Mouse (Mus musculus) splenic B cell, adult 2 months (primary cell): Measurements from ENCODE around the gene Foxd2.
A peak's percentile ranks its signal among the peaks of the same experiment; 100 is the strongest.

Experiments used
- DNase-seq: peaks from one replicate; pipeline ENCODE4 v3.0.0-alpha.2; 2011; ENCODE audit warnings: low read depth, low spot score
- H3K27me3 ChIP-seq: 2 replicates; pipeline ENCODE4 v1.6.1; 2012; ENCODE audit warnings: mild to moderate bottlenecking, low read length, moderate library complexity, mixed read lengths; ENCODE audit not compliant: control insufficient read depth, poor library complexity, insufficient read depth, severe bottlenecking
- H3K36me3 ChIP-seq: 2 replicates; pipeline ENCODE4 v1.6.1; 2012; ENCODE audit warnings: mild to moderate bottlenecking, low read length, moderate library complexity, mixed read lengths; ENCODE audit not compliant: control insufficient read depth, poor library complexity, insufficient read depth, severe bottlenecking

The Foxd2 gene

DNA sequence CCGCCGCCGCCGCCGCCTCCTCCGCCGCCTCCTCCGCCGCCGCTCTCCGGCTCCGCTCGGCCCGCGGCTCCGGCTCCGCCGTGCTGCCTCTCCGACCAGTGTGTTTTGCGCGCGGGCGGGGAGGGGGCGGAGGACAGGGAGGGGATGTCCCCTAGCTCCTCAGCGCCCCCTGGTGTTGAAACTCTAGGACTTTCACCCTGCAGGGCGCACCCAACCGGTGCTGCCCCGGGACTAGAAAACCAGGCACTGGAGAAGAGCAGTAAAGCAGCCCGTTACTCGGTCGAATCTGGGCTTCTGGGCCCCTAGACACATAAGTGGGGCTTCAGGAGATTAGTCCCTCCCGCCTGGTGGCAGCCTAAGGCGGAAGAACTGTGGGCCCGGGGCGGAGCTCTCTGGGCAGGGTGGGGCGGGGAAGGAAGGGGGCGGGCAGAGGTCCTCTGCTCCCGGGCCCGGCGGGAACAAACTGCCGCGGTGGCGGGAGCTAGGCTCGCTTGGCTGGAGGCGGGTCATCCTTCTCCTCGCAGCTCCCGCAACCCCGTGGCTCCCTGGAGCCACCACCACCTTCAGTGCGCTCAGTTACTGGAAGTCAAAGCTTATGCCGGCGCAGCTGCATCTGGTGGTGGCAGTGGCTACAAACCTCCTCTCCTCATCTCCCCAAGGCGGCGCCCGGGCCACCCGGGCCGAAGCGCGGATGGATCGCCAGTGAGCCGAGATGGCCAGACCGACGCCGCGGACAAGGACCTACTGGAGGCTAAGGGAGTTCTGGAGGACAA, at the start of gene Foxd2:
Foxd2 (minus strand) TSS at position 45 of the 773 bp plus-strand sequence.
- no peaks in the 10 kb centered on the region for H3K36me3 ChIP-seq
- peak; percentile 95 for DNase-seq
- H3K27me3 ChIP-seq: peaks cover 3% of the 10 kb centered on the region; the same call in 1 of the 2 replicates

- DNase-seq: no peak
- no peaks in the 10 kb centered on the region for H3K27me3 ChIP-seq
- H3K36me3 ChIP-seq: peaks cover 2% of the 10 kb centered on the region
Measured at GRCm38 (mm10) chr4:114958231-114958630, 49.6 kb upstream of the Foxd2 start.

DNA sequence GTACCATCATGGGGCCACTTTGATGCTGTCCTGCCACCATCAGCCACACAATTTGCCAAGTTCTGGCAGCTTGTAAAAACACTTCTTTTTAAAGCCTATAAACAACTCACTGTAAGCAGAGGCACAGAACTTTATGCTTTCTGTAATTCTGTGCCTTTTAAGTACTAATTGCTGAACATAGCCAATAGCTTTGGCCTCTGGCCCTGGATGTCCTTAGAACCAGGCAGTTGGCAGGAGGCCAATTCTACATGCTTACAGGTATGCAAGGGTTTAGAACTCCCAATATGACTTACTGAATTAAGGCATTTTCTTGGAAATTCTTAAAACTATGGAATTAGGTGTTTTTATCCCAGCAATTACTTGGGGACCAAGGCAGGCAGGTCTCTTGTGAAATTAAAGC, 48.7 kb upstream of the Foxd2 start:
- Histone ChIP-seq H3K27me3 (no peaks in the 10 kb centered on the region), H3K36me3 (no peaks in the 10 kb centered on the region)
- DNase-seq: no peak

DNA sequence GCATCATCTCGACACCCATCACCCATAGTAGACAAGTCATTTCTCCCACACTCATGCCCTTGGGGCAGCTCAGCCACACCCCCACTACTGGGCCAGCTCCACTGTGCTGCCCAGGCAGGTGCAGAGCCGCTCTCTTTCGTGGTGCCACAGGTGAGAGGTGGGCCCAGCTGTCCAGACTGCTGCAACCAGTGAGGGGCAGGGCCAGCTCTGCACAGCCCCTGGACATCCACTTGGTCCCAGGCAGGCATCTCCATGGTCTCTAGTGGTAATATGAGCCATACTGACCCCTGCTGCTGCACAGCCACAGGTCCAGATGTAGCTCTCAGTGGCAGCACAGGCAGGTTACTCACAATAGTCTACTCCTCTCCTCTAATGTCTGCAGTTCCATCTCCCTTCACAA, 44.5 kb upstream of the Foxd2 start:
- Histone ChIP-seq H3K27me3 (no peaks in the 10 kb centered on the region), H3K36me3 (no peaks in the 10 kb centered on the region)
- no peak for DNase-seq

GRCm38 (mm10) chr4:114947852-114948481, 39.3 kb upstream of the Foxd2 start:
- Histone ChIP-seq H3K27me3 (no peaks in the 10 kb centered on the region), H3K36me3 (no peaks in the 10 kb centered on the region)
- no peak for DNase-seq

- Histone ChIP-seq H3K36me3 (no peaks in the 10 kb centered on the region), H3K27me3 (no peaks in the 10 kb centered on the region)
- DNase-seq: peak; percentile 83
Measured at GRCm38 (mm10) chr4:114947395-114947794, 38.7 kb upstream of the Foxd2 start.

GRCm38 (mm10) chr4:114946416-114946815, 37.7 kb upstream of the Foxd2 start:
- no peak for DNase-seq
- Histone ChIP-seq H3K36me3 (no peaks in the 10 kb centered on the region), H3K27me3 (no peaks in the 10 kb centered on the region)

DNA sequence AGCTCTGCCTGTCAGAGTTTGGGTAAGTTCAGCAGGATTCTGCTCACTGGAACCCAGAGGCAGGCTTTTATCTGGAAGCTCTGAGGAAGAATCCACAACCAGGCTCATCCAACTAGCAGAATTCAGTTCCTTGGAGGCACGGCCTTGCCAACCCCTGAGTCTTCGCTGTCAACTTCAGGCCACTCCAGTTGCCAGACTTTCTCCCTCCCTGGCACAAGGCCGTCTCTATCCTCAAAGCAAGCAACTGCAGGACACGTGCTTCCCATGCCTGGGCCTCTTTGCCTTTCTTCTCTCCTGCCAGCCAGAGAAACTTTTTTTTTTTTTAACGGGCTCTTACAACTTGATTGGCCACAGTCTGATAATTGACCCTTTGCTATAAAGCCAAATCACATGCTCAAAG, 36.3 kb upstream of the Foxd2 start:
- H3K36me3 ChIP-seq: no peaks in the 10 kb centered on the region
- no peak for DNase-seq
- H3K27me3 ChIP-seq: no peaks in the 10 kb centered on the region

GRCm38 (mm10) chr4:114942583-114942982, 33.9 kb upstream of the Foxd2 start:
- Histone ChIP-seq H3K36me3 (no peaks in the 10 kb centered on the region), H3K27me3 (no peaks in the 10 kb centered on the region)
- DNase-seq: no peak

DNA sequence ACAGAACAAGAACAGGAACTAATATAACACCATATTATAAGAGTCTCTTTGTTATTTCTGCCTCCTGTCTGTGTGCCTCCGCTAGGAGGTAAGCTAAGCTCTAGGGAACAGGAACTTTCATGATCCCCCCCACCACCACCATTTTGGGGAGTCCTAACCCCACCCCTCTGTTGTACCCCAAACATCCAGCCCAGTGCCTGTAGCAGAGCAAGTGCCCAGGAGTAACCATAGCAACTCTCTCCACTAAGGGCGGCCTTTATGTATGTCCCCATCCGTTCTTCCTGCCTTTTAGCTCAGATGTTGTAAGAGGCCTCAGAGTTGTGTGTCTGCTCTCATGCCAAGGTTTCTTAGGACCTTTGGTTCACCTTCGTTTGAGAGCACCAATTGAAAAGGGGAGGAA, 33.4 kb upstream of the Foxd2 start:
- no peak for DNase-seq
- Histone ChIP-seq H3K36me3 (no peaks in the 10 kb centered on the region), H3K27me3 (no peaks in the 10 kb centered on the region)

DNA sequence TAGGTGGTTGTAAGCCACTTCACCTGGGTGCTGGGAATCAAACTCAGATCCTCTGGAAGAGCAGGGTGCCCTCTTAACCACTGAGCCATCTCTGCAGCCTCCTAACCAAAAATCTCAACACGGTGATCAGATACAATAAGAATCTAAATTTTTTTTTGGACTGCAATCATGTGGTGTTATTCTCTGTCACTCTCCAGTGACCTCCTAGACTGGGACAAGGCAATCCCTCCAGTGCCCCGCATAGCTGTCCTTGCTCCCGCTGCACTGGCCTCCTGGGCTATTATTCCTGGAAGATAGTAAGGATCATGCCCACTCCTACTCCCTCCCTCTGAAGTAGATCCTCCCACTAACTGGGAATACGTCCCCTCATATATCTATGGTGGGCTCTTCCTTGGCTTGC, 32.6 kb upstream of the Foxd2 start:
- Histone ChIP-seq H3K36me3 (no peaks in the 10 kb centered on the region), H3K27me3 (no peaks in the 10 kb centered on the region)
- DNase-seq: no peak

DNA sequence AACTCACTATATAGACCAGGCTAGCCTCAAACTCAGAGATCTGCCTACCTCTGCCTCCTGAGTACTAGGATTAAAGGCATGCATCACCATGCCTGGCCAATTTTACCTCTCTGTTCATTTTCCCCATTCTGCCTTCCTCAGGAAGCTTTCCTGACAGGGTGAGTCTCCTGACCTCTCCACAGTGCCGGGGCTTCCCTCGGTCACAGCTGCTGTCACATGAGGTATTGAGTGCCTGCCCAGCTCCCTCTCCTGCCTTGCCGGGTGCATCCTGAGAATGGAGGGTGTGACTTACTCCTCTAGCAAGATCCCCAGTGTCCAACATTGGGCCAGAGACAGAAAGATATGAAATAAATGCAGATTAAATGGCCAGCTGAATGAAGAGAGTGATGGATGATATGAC, 29.6 kb upstream of the Foxd2 start:
- no peaks in the 10 kb centered on the region for H3K36me3 ChIP-seq
- H3K27me3 ChIP-seq: 0 out of 2 replicates have a peak, but pooled peaks cover 1% of the 10 kb centered on the region
- no peak for DNase-seq

GRCm38 (mm10) chr4:114937459-114938047, 28.9 kb upstream of the Foxd2 start:
- no peak for DNase-seq
- Histone ChIP-seq H3K36me3 (no peaks in the 10 kb centered on the region), H3K27me3 (0 out of 2 replicates have a peak, but pooled peaks cover 1% of the 10 kb centered on the region)

GRCm38 (mm10) chr4:114934188-114934587, 25.5 kb upstream of the Foxd2 start:
- Histone ChIP-seq H3K27me3 (0 out of 2 replicates have a peak, but pooled peaks cover 1% of the 10 kb centered on the region), H3K36me3 (no peaks in the 10 kb centered on the region)
- peak; percentile 34 for DNase-seq

GRCm38 (mm10) chr4:114932747-114933146, 24.1 kb upstream of the Foxd2 start:
- H3K27me3 ChIP-seq: 0 out of 2 replicates have a peak, but pooled peaks cover 1% of the 10 kb centered on the region
- no peak for DNase-seq
- H3K36me3 ChIP-seq: no peaks in the 10 kb centered on the region
